Mouse (Mus musculus) CH12F3 (cell line): ENCODE results near the gene Yars.

Source experiments
- in situ Hi-C: fragments of 300-500 bp; cut with MboI; formaldehyde crosslinking; loops from 2 replicates; pipeline ENCODE4 v1.14.3; 2020; ENCODE audit warnings: low sequenced_read_pairs

Gene Yars

DNA sequence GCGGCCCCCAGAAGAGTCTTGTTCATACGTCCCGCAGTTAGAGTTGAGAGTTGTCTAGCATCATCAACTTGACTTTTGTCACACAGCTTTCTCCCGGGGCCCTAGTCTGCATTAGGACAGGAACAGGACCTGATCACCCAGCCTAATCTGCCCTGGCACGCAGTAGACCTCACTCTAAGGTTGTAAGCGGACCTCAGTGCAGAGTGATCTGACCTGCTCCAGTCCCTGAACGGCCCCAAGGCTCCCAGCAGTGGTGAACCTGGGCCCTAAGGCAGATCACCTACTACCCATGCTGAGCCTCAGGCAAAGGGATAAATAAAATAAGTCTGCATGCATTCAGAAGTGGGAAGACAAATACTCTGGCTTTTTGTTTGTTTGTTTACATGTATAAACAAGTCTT is 59.7 kb downstream of the Yars start:
- in situ Hi-C loops: no loop called here

DNA sequence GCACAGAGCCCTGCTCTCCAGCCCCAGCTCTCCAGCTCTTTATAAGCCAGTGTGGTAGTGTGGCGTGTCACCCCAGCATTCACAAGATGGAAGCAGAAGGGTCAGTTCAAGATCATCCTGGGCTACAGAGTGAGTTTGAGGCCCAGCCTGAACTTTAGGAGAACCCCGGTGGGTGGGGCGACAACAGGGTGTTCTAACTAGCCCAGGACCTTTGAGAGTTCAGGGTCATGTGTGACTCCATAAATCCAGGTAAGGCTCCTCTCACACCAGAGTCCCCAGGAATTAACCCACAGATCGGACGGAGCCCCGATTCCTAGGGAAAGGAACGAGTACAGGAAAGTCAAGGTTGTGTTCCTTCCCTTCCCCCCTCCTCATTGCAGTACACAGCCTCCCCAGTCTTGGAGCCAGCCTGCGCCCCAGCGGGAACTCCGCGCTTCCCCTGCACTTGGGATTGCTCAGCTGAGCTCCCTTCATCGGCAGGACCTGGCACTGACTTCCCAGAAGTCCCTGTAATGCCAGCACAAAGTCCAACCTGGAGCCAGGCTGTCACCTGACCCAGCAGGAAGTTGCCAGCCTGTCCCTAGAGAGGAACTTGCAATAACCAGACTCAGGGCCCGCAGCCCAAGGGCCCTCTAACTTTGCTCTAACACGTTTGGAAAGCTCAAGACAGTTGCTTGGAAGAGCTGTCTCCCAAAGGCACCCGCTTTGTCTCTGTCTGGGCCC is 61.4 kb downstream of the Yars start:
- in situ Hi-C loops: no loop called here

DNA sequence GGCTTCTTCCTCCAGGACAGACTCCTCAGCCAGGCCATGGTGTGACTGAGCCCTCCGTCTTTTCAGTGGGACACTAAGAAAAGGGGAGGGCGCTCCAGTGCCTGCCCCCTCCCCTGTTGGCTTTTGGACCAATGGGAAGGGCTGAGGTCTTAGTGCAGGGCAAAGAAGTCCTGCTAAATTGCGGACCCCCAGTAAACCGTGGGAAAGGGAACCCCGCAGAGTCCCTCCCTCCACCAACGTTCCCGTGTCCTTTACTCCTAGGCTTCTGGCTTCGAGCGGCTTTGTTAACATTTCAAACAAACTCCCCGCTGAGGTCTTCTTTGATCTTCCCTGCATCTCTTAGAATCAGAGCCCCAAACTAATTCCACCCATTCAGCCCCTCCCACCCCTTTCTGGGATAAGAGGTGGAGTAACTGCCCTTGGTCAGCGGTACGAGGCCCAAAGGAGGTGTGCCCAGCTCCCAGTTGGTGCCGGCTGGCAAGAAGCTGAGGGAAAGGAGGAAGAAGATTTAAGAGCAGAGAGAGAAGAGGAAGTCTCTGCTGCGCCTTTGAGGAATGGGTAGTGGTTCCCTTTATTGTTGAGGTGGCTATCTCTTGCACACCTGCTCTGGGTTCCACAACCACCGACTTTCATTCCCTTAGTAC is 62.0 kb downstream of the Yars start:
- in situ Hi-C loops: no loop called here

DNA sequence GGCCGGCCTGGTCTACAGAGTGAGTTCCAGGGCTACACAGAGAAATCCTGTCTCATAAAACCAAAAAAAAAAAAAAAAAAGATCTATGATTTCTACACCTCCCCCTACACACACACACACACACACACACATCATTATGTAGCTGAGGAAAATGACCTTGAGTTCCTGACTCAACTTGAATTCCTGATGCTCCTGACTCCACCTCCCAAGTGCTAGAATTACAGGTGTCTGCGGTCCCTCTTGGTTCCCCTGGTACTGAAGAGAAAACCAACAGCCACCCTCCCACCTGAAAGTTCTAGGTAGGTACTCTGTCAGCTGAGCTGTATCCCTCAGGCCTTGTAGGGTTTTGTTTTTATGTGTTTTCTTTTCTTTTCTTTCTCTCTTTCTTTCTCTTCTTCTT is 62.9 kb downstream of the Yars start:
- in situ Hi-C loops: no loop called here

DNA sequence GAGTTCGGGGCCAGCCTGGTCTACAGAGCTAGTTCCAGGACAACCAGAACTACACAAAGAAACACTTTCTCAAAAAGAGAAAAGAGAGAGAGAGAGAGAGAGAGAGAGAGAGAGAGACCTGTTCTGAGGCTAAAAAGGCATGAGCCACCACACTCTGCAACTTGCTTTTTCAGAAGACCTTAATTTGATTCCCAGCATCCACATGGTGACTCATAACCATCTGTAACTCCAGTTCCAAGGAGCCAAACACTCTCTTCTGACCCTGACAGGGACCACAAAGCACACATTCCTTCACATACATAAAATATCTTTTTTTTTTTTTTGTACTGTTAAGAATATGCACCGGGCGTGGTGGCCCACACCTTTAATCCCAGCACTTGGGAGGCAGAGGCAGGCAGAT is 65.0 kb downstream of the Yars start:
- in situ Hi-C loops: no loop called here

DNA sequence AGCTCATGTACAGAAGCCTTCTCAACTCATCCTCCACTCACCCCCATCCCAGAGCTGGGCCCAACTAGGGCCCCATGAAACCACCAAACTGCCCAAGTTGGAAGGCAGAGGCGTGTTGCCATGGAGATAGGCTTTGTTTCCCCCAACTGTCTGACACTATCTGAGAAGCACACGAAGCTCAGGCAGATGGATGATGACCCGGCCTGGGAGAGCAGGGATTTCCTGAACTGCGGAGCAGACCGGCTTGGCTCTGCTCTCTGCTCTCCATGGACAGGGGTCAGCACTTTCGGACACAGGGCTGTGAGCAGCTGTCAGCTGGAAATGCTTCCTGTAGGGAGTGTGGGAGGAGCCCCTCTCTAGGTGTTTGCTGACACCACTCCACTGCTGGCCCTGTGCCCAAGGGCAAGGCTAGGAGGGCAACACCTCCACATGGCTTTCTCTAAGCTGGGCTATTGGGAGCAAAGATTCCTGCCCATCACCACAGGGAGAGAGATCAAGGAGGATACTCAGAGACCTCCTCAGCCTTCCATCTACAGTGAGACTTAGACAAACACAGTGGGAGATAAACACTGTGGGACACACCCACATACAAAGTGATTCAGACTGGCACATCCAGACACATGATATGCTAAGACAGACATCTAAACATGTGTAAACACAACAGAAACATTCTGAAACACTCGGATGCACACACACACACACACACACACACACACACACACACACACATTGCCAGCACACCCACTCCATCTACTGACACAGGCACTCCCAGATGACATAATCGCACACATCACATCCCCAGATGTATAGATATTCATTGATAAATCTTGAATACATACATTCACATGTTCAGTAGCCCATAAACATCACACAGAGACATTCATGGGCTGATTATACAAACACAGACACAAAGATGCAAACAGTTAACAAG is 67.2 kb downstream of the Yars start:
- in situ Hi-C loops: no loop called here

DNA sequence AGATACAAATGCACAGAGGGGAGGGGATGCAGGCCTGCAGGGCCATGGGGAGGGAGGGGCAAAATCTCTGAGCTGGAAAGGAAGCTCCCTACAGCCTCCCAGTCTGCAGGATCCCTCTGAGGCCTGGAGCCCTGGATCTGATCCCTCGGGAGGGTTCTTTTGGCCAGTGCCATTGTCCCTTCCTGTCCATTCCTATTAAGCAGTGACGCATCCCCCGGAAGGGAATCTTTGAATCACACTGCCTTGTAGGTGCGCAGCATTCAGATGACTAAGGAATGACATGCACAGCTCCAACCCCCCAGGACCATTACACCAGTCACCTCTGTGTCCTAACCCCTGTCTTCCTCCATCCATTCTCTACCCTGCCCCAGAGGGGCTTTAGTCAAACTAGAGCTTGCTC is 69.5 kb downstream of the Yars start:
- in situ Hi-C loops: no loop called here

DNA sequence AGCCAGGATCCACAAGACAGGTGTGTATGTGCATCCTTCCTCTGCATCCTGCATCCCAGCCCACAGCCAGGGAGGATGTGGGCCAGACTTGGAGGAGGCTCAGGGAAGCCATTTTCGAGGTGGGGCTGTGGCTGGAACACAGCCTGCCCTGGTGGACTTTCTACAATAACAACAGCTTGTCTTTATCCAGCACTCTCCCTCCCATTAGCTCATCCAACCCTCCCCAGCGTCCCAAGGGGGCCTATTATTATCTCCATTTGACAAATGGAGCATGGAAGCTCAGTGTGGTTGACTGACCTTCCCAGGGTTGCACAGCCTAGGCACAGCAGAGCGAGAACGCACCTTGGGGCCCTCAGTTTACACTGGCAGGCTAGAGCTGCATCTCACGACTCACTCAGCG is 71.1 kb downstream of the Yars start:
- in situ Hi-C loops: no loop called here

DNA sequence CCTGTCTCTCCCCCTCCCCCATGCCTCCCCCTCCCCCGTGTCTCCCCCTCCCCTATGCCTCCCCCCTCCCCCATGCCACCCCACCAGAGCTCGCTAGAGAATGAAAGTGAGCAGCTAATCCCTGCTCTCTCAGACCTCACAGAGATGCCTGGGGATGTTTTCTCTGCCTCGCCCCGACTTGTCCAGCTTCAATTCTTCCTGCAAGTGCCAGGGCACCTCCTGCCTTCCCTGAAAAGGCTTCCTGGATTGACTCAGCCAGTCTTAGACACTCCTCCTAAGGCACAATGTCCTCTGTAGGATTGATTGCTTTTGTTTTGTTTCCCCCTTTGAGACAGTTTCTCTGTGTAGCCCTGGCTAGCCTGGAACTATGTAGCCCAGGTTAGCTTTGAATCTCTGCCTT is 71.6 kb downstream of the Yars start, which contains the start of gene C77080:
TSS of gene C77080 (minus strand) at position 209 of the 400 bp plus-strand sequence.
- in situ Hi-C loops: no loop called here

DNA sequence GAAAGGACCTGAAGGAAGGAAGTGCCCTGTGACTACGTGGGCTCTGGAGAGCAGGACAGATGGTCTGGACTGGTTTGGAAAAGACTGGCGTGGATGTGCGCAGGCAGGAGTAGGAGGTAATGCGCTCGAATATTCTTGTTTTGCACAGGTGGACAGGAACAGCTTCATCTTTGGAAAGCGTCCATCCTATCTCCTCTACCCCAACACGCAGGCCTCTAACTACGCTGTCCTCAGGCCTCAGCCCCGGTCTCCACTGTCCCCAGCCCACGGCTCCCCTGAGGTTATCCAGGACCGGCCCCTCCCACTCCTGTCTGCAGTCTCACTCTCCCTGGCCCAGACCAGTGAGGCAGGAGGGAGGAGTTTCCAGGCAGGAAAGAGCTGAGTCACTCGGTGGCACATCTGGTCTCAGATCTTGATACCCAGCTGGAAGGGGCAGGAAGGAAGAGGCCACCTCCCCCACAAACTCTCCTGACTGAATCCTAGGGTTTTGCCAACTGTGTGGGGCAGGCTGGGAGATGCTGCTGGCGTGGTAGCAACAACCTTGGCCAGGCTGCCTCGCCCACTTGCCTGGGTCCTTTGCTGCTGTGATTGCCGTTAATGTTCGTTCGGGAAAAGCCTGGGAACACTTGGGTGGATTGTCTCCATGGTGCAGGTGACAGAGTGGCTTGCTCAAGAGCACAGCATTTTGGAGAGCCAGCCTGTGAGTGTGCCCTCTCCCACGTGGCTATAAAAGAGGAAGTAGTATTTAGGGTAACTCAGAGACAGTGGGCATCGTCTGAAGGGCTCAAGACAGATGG is 73.9 kb downstream of the Yars start:
- in situ Hi-C loops: no loop called here

DNA sequence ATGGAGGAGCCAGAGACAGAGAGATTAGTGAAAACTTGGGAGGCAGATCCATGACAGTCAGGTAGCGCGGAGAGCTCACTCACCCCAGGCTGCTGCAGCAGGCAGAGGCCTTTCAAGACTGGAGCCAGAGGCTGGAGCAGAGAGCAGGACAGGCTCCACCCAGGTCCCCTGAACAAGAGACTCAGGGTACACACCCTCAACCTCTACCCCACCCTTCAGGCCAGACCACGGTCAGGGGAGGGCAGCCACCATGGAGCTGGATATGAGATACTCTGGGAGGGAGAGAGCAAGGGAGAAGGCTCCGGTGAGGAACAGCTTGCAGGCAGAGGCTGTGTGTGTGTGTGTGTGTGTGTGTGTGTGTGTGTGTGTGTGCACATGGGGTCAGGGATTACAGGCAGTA is 76.6 kb downstream of the Yars start:
- in situ Hi-C loops: no loop called here

DNA sequence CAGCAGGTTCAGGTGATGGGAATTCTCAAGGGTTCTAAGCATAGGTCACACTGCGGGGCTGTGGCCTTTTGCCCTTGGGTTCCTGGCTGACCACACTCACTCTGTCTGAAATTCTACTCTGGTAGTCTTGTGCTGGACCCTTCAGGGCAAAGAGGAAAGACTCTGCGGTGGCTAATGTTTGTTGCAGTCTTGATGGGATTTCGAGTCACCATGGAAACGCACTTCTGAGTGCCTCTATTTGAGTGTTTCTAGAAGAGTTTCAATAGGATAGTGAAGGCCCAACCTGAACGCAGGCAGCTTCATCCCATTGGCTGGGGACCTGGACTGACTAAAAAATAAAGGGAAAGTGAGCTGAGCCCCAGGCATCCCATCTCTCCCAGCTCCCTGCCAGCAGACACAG is 77.3 kb downstream of the Yars start:
- in situ Hi-C loops: no loop called here

DNA sequence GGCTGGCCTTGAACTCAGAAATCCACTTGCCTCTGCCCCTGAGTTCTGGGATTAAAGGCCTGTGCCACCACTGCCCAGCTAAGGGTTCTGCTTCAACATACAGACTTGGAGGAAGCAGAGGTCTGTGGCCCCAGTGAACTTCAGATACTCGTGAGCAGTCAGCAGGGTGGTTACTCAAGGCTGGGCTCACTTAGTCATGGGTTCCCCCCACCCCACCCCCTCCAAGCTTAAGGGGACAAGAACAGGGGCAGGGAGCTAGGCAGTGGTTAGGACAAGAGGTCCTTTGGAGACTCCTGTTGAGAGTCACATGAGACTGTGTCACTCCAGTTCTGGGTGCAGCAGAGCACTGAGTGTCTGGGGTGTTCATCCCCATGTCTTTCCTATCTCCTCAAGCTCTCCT is 79.1 kb downstream of the Yars start:
- in situ Hi-C loops: no loop called here
